Mouse (Mus musculus): ENCODE results near the gene Dnaaf3. TPM values are rescaled to one million over a fixed set of nuclear protein-coding genes. Genes with fewer than 3 reads are reported as not detected.
A peak's percentile ranks its signal among the peaks of the same experiment; 100 is the strongest.

Gene Dnaaf3
- polyA plus RNA-seq, 1 experiment from 2014 or later, result 1.3 TPM

DNA sequence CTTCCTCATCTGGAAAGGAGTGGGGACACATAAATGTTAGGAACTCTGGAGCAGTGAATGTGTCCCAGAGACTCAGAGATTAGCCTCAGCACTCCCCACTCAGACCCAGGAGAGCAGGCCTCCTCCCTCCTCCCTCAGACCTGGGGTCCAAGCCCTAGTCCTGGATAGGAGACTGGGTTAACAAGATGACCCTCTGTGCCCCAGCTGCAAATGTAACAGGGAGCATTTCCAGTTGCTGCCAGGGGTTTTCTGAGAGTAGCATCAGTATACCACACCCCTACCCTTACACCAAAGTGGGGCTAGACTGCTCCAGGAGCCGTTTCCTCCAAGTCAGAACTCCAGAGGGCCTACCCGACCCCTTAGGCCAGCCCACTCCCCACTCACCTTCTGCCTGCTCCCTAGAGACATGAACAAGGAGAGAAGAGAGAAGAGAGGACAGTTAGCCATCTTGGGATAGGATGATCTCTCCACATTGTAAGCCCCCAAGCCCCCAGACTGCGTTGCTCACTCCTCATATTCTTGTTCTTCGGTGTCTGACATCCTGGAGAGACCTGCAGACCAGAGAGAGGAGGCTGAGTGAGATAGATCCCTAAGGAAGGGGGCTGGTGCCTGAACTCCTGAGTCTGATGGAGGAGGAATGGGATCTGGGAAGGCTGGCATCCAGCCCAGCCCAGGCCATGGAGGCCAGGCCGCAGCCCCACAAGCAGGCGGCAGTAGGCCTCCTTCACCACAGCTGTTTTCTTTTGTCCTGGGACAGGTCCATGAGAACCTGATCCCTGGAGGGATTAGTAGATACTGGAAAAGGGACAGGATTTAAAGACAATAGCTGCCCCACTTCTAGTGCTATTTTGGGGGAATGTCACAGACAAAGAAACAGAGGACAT, 18.2 kb downstream of the Dnaaf3 start:
- WGBS, result 44% methylated on average over 6 of the region's 6 CpGs
- no peak overlapping the region for H3K4me2 ChIP-seq (replicated peaks; ENCODE audit: low read depth, low read length)
- no peaks in the 10 kb centered on the region for H3K9me3 ChIP-seq (ENCODE audit: control insufficient read depth, low read length)
- H3K9ac ChIP-seq (ENCODE audit: low read depth, low read length), result no peak overlapping the region
- peak; percentile 46 for ATAC-seq (ENCODE audit: low FRiP score, low TSS enrichment)
- H3K4me1 ChIP-seq (ENCODE audit: control insufficient read depth, insufficient read depth, low read length), result peaks cover 13% of the 10 kb centered on the region; the same call in 1 of the 2 replicates
- H3K36me3 ChIP-seq (ENCODE audit: control insufficient read depth, insufficient read depth, low read length), result no peaks in the 10 kb centered on the region
- H3K27me3 ChIP-seq (ENCODE audit: control insufficient read depth, insufficient read depth, low read length), result no peaks in the 10 kb centered on the region
- peak overlapping the region; percentile 65; the same call in 1 of the 2 replicates for H3K27ac ChIP-seq (ENCODE audit: low read depth, low read length)
- H3K4me3 ChIP-seq (ENCODE audit: low read length), result no peak overlapping the region

DNA sequence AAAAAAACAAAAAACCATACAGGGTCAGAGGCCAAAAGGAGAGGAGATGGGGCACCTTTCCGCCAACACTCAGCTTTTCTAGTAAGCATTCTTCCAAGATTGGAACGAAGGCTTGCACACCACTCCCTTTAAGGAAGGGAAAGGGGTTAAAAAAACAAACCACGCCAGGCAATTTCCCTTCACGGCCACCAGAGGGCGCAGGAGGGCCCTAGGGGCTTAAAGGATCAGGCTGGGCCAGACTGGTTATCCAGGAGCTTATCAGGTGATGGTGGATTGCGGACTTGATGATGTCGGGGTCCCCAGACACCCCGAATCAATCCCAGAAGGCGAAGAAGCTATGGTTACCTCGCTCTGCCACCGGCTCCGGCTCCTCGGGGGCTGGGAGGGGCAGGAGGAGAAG, 19.0 kb downstream of the Dnaaf3 start:
- no peaks in the 10 kb centered on the region for H3K9me3 ChIP-seq (ENCODE audit: control insufficient read depth, low read length)
- no peak overlapping the region for H3K27ac ChIP-seq (ENCODE audit: low read depth, low read length)
- H3K9ac ChIP-seq (ENCODE audit: low read depth, low read length), result no peak overlapping the region
- no peak overlapping the region for H3K4me2 ChIP-seq (replicated peaks; ENCODE audit: low read depth, low read length)
- H3K4me3 ChIP-seq (ENCODE audit: low read length), result no peak overlapping the region
- 31% methylated on average over 13 of the region's 13 CpGs for WGBS
- H3K4me1 ChIP-seq (ENCODE audit: control insufficient read depth, insufficient read depth, low read length), result peaks cover 13% of the 10 kb centered on the region; the same call in 1 of the 2 replicates
- no peak for ATAC-seq (ENCODE audit: low FRiP score, low TSS enrichment)
- no peaks in the 10 kb centered on the region for H3K27me3 ChIP-seq (ENCODE audit: control insufficient read depth, insufficient read depth, low read length)
- H3K36me3 ChIP-seq (ENCODE audit: control insufficient read depth, insufficient read depth, low read length), result no peaks in the 10 kb centered on the region

DNA sequence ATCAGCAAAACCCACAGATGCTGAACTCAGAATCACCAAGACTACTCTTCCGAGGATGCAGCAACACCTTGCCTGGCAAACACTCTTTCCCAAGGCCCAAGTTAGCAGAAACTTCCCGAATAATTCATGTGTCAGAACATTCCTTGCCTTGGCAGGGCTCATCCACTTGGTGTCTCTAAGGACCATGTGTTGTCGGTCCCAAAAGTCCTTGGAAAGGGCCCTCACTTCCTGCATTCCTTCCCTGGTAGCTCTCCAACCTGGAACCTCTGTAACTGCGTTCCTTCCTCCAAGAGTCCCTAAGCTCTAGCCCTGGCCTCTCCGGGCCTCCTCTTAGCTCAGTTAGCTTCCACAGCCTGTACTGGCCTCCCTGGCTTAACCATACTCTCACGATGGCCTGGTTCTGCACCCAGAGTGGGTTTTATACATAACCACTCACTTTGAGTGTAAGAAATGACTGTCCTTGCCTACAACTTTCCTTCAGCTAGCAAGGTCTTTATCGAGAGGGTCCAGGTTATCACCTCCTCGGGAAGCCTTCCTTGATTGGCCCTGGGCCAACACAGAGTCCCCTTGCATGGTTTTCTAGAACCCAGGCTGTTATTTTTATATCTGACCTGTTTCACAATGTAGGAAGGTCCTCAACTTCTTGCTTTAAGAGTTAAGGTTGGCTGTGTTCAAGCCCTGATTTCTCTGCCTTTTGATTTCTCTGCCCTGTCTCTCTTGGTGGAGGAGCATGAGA, 20.6 kb downstream of the Dnaaf3 start:
- WGBS, result 68% methylated on average over 8 of the region's 8 CpGs
- no peak overlapping the region for H3K27ac ChIP-seq (ENCODE audit: low read depth, low read length)

DNA sequence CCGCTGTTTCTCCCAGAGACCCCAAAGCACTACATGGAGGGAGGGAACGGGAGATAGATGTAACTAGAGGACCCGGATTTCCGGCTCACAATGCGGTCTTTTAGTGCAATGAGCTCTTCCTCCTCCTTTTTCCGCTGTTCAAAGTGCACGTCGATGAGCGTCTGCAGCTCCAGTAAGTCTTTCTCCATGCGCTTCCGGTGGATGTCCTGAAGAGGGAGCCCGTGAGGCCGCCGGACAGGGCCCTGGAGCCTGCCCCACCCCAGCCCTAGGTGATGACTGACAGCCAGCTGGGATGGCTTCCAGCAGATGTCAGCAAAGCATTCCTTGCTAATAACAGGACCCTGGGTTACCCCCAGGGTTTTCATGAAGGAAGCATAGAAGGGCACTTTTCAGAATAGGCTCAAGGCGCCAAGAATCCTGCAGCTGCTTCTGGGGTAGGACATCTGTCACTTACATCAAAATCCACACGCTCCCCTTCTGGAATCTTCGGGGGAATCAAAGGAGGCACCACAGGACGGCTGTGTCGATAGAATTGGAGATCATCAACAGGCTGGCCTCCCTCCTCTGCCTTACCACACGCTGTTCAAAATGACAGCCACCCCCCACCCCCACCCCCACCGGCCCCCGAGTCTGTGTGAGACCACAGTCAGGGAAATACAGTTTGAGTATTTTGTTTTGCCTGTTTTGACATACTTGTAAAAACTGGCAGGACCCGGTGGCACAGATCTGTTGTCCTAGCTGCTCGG, 22.2 kb downstream of the Dnaaf3 start:
- 18% methylated on average over 24 of the region's 24 CpGs for WGBS
- H3K4me3 ChIP-seq (ENCODE audit: low read length), result no peak overlapping the region
- peak; percentile 44; the same call in 1 of the 2 replicates for ATAC-seq (ENCODE audit: low FRiP score, low TSS enrichment)
- H3K9ac ChIP-seq (ENCODE audit: low read depth, low read length), result no peak overlapping the region
- H3K36me3 ChIP-seq (ENCODE audit: control insufficient read depth, insufficient read depth, low read length), result no peaks in the 10 kb centered on the region
- 0 out of 2 replicates have a peak, but pooled peaks cover 3% of the 10 kb centered on the region for H3K4me1 ChIP-seq (ENCODE audit: control insufficient read depth, insufficient read depth, low read length)
- no peak overlapping the region for H3K27ac ChIP-seq (ENCODE audit: low read depth, low read length)
- H3K9me3 ChIP-seq (ENCODE audit: control insufficient read depth, low read length), result no peaks in the 10 kb centered on the region
- peak overlapping the region; percentile 2; the same call in 1 of the 2 replicates for H3K4me2 ChIP-seq (replicated peaks; ENCODE audit: low read depth, low read length)
- H3K27me3 ChIP-seq (ENCODE audit: control insufficient read depth, insufficient read depth, low read length), result no peaks in the 10 kb centered on the region

More for the DNA sequence above, 20.6 kb downstream of the Dnaaf3 start:
- H3K36me3 ChIP-seq (ENCODE audit: control insufficient read depth, insufficient read depth, low read length), result no peaks in the 10 kb centered on the region
- H3K4me2 ChIP-seq (replicated peaks; ENCODE audit: low read depth, low read length), result no peak overlapping the region
- H3K27me3 ChIP-seq (ENCODE audit: control insufficient read depth, insufficient read depth, low read length), result no peaks in the 10 kb centered on the region
- H3K4me3 ChIP-seq (ENCODE audit: low read length), result no peak overlapping the region
- ATAC-seq (ENCODE audit: low FRiP score, low TSS enrichment), result no peak
- H3K9ac ChIP-seq (ENCODE audit: low read depth, low read length), result no peak overlapping the region
- H3K4me1 ChIP-seq (ENCODE audit: control insufficient read depth, insufficient read depth, low read length), result peaks cover 12% of the 10 kb centered on the region; the same call in 1 of the 2 replicates
- H3K9me3 ChIP-seq (ENCODE audit: control insufficient read depth, low read length), result no peaks in the 10 kb centered on the region

DNA sequence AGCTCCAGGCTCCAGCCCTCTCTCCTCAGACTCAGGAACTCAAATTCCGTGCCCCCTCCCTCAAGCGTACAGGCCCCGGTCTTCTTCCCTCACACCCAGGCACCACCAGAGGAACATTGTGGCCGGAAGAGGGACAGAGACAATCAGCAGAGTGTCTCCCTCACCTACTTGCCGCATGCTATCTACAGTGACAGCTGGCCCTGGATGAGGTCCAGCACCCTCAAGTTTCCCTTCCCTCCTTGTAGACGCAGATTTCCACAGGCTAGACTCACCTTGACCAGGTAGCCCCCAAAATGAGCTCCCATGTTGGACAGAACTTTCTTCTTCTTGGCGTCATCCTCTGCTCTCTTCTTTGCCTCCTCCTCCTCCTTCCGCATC, 23.5 kb downstream of the Dnaaf3 start:
- H3K36me3 ChIP-seq (ENCODE audit: control insufficient read depth, insufficient read depth, low read length), result no peaks in the 10 kb centered on the region
- WGBS, result 93% methylated on average over 8 of the region's 8 CpGs
- H3K4me3 ChIP-seq (ENCODE audit: low read length), result no peak overlapping the region
- ATAC-seq (ENCODE audit: low FRiP score, low TSS enrichment), result no peak
- no peak overlapping the region for H3K27ac ChIP-seq (ENCODE audit: low read depth, low read length)
- H3K4me2 ChIP-seq (replicated peaks; ENCODE audit: low read depth, low read length), result no peak overlapping the region
- H3K9ac ChIP-seq (ENCODE audit: low read depth, low read length), result no peak overlapping the region
- no peaks in the 10 kb centered on the region for H3K9me3 ChIP-seq (ENCODE audit: control insufficient read depth, low read length)
- no peaks in the 10 kb centered on the region for H3K27me3 ChIP-seq (ENCODE audit: control insufficient read depth, insufficient read depth, low read length)
- H3K4me1 ChIP-seq (ENCODE audit: control insufficient read depth, insufficient read depth, low read length), result no peaks in the 10 kb centered on the region

DNA sequence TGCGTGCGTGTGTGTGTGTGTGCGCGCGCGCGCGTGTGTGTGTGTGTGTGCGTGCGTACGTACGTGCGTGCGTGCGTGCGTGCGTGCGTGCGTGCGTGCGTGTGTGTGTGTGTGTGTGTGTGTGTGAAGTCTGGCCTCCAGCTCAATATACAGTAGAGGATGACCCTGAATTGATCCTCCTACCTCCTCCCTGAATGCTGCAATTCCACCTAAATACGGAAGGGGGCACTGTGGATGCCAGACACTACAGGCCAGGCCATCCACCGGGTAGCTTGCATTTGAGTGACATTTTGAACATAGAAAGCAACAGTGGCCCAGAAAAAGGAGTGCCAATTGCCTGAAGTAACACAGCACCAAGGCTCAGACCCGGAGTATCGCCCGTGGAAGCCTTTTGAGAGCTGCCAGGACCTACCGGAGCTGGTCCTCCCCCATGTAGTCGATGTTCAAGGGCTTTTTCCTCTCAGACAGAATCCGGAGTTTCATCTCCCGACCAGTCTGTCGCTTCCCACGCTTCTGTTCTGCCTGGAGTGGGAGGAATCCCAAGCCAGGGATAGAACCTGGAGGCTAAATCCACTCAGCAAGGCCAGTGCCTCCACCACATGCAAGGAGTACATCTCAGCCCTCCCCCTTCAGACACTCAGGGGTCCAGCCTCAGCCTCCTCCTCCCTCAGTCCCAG, 24.1 kb downstream of the Dnaaf3 start:
- H3K36me3 ChIP-seq (ENCODE audit: control insufficient read depth, insufficient read depth, low read length), result no peaks in the 10 kb centered on the region
- no peak overlapping the region for H3K9ac ChIP-seq (ENCODE audit: low read depth, low read length)
- H3K27ac ChIP-seq (ENCODE audit: low read depth, low read length), result no peak overlapping the region
- H3K27me3 ChIP-seq (ENCODE audit: control insufficient read depth, insufficient read depth, low read length), result no peaks in the 10 kb centered on the region
- H3K4me2 ChIP-seq (replicated peaks; ENCODE audit: low read depth, low read length), result no peak overlapping the region
- no peak for ATAC-seq (ENCODE audit: low FRiP score, low TSS enrichment)
- no peaks in the 10 kb centered on the region for H3K4me1 ChIP-seq (ENCODE audit: control insufficient read depth, insufficient read depth, low read length)
- no peaks in the 10 kb centered on the region for H3K9me3 ChIP-seq (ENCODE audit: control insufficient read depth, low read length)
- H3K4me3 ChIP-seq (ENCODE audit: low read length), result no peak overlapping the region
- 78% methylated on average over 24 of the region's 32 CpGs for WGBS

DNA sequence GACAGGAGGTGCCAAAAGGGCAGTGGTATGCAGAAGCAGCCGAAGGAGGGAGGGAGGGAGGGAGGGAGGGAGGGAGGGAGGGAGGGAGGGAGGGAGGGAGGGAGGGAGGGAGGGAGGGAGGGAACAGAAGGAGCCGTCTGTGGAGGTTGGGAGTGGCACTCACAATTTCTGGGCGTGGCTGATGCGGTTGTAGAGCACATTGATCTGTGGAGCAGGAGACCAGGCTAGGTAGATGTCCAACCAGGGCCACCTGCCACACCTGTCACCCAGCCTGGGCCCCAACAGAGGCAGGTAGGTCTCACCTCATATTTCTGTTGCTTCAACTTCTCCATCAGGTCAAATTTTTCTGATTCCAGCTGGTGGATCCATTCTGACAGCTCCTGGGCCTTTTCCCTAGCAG, 25.0 kb downstream of the Dnaaf3 start:
- H3K27ac ChIP-seq (ENCODE audit: low read depth, low read length), result no peak overlapping the region
- H3K9ac ChIP-seq (ENCODE audit: low read depth, low read length), result no peak overlapping the region
- H3K4me3 ChIP-seq (ENCODE audit: low read length), result no peak overlapping the region
- WGBS, result 60% methylated on average over 4 of the region's 4 CpGs
- ATAC-seq (ENCODE audit: low FRiP score, low TSS enrichment), result no peak
- H3K4me1 ChIP-seq (ENCODE audit: control insufficient read depth, insufficient read depth, low read length), result no peaks in the 10 kb centered on the region
- H3K4me2 ChIP-seq (replicated peaks; ENCODE audit: low read depth, low read length), result no peak overlapping the region
- H3K9me3 ChIP-seq (ENCODE audit: control insufficient read depth, low read length), result no peaks in the 10 kb centered on the region
- H3K36me3 ChIP-seq (ENCODE audit: control insufficient read depth, insufficient read depth, low read length), result no peaks in the 10 kb centered on the region
- no peaks in the 10 kb centered on the region for H3K27me3 ChIP-seq (ENCODE audit: control insufficient read depth, insufficient read depth, low read length)

DNA sequence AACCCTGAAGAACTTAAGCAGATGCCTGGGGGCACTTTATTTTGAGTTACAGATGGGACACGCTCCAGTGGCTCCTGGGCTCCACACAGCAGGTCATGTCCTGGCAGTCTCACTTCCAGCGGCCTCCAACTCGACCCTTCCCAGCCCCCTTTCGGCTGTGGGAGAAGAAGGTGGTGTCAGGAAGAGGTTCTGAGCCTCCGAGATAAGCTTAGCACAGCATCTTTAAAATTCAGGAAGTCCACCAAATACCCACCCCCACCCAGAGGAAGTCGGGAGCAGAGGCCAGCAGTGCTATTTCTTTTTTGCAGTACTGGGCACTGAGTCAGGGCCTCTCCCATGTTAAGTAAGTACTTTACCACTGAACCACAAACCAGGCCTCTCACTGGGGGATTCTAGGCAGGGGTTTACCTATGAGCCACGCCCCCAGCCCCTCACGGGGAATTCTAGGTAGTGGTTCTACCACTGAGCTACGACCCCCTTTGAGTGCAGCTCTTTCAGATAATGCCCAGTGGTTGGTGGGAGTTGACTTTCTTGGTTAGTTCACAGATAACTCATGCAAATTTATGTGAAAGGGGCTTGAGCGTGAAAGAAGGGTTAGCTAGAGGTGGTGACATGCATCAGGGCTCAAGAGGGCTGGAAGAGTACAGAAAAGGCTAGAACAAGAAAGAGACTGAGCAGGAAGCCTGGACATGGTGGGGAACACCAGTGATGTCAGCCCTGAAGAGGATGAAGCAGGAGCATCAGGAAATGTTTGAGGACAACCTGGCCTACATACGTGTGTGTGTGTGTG, 27.4 kb downstream of the Dnaaf3 start:
- ATAC-seq (ENCODE audit: low FRiP score, low TSS enrichment), result no peak
- no peak overlapping the region for H3K27ac ChIP-seq (ENCODE audit: low read depth, low read length)
- no peaks in the 10 kb centered on the region for H3K27me3 ChIP-seq (ENCODE audit: control insufficient read depth, insufficient read depth, low read length)

More for the DNA sequence above, 27.4 kb downstream of the Dnaaf3 start:
- no peak overlapping the region for H3K4me3 ChIP-seq (ENCODE audit: low read length)
- H3K4me2 ChIP-seq (replicated peaks; ENCODE audit: low read depth, low read length), result no peak overlapping the region
- no peaks in the 10 kb centered on the region for H3K36me3 ChIP-seq (ENCODE audit: control insufficient read depth, insufficient read depth, low read length)
- H3K9ac ChIP-seq (ENCODE audit: low read depth, low read length), result no peak overlapping the region
- no peaks in the 10 kb centered on the region for H3K9me3 ChIP-seq (ENCODE audit: control insufficient read depth, low read length)
- peaks cover 7% of the 10 kb centered on the region for H3K4me1 ChIP-seq (ENCODE audit: control insufficient read depth, insufficient read depth, low read length)
- 44% methylated on average over 11 of the region's 11 CpGs for WGBS

All from kidney, embryonic 14.5 days (tissue).